Mouse (Mus musculus) frontal cortex, adult 2 months (tissue): ENCODE results near the gene Cyp17a1. TPM values are rescaled to one million over a fixed set of nuclear protein-coding genes. Genes with fewer than 3 reads are reported as not detected.

Experiments used
- DNase-seq, 2 experiments: peaks; one replicate each; pipeline ENCODE4 v3.0.0; 2022; ENCODE audit warnings: low spot score in 1 of 2; ENCODE audit errors: extremely low spot score in 1 of 2
- polyA plus RNA-seq: library from polyadenylated mRNA; depleted of rRNA; stranded (reverse); fragments of >200 nt; gene quantifications from 2 replicates; pipeline ENCODE4 v1.2.3, GENCODE M21; 2012; rRNA removed

Cyp17a1 gene
- 0.78 TPM in 1 of 2 replicates, not detected in the other for polyA plus RNA-seq

DNA sequence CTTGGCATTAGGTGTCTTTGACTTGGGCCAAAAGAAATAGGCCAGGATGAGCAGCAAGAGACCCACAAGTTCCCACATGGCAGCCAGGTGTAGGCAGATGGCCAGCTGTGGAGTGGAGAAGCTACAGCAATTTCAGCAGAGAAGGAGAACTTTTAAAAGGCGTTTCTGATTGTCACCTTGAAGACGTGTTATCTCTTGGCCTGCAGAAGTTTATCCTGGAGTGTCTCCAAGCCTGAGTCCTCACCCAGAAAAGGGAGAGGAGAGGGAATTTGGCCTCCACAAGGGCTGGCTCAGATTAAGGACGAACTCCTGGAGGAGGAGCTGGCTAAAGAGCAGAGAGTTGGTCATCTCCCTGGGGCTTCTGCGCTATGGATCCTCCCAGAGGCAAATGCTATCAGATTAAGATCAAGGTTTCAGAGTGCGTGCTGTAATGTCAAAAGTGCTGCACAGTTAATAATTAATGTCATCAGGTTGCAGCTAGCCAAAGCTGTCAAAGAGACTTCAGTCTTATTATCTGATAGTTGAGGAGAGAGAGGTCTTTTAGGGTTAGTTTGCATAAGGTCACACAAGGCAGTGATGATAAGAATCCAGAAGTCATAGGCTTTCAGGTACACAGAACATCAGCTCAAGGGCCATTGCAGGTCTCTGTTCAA, at the start of gene Cyp17a1:
TSS of gene Cyp17a1 (minus strand) at position 407 of the 653 bp plus-strand sequence.
- DNase-seq, result no peak

DNA sequence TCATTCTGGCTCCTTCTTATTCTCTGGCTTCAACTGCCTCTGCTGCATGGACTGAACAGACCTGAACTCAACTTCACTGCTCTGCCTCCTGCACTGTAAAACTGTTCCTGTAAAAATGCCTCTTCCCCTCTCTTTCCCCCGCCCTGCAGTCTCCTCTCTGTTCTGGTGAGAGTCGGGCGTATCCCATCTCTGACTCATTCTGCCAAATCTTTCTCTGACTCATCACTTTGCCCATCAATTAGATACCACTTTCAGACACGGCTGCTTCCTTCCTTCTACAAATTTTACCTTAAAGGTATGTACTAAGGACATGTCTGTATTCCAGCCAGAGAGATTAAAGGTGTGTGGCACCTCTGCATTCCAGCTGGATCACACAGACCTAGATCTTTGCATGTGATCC, 45.2 kb upstream of the Cyp17a1 start:
- DNase-seq, result no peak

DNA sequence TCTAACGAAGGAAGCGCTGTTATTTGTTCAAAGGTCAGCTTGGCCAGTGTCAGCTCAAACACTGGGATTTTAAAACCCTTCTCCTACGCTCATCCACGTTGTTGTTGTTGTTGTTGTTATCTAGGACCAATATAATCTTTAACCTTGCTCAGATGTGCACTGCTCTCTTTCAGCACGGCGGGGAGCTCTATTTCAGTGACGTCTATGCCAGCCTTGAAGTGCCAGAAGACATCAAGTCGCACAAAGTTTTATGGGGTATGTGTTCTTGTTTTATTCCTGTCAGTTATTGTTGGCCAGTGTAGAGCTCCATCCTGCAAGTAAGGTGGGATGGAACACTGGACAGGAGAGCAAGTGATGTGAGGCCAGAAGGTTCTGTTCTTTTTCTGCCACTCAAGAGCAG, 42.0 kb upstream of the Cyp17a1 start:
- no peak for DNase-seq

DNA sequence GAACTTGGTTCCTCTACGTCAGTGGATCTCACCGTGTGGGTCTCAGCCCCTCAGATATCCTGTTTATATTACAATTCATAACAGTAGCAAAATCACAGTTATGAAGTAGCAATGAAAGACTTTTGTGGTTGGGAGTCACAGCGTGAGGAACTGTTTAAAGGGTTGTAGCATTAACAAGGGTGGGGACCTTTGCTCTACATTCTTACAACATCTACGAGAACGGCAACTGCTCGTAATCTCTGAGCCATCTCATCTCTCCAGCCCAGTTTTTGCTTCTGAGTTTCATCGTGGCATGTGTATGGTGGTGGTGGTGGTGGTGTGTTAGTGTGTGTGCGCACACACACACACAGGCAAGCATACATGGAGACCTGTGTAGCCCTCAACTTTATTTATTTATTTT, 41.3 kb upstream of the Cyp17a1 start:
- no peak for DNase-seq

DNA sequence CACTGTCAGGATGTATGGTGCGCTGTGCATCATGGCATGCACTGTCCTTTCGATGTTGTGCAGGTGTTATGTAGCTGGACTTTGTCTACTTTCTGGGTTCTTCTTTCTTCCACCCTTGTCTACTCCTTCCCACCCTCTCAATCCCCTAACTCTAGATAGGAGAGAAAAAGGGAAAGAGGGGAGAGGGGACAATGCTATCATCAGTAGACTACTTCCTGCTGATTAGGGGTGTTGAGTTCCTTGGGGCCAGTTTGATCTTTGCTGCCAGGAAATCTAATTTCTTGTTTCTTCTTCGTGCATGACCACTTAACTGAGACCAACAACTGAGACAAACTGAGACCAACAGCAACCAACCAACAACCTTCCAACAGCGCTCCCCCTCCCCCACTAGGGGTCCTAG, 37.6 kb upstream of the Cyp17a1 start:
- no peak for DNase-seq

DNA sequence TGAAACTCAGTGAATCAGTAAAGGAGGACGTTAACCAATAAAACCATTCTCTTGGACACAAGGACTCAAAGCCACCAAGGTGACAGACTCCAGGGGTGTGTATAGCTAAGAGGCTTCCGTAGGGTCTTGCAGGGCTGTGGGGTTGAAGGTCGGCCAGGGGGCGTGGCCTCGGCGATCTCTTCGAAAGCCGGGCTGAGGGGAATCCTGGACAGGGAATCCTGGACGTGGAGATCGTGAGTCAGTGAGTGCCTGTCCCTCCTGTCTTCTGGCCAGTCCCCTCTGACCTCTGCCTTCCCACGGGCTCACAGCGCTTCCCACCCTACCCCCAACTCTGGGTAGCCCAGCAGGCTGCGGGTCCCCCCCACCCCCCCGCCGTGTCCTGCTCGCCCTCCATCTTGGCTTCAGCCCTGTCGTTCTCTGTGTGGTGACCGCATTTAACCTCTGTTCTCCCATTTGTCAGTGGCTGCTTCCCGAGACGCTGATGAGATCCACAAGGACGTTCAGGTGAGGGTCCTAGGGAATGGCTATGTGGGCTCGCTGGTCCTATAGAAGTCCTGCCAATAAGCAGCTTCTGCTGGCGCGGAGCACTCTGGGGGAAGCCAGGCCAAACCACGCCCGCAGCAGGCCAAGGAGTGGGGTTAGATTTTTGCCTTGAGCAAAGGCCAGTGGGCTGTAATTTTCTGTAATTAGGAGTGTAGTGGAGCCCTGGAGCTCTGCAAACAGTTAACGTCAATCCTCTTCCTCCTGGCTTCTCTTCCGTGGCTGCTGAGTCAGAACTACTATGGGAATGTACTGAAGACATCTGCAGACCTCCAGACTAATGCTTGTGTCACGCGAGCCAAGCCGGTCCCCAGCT, 34.6 kb upstream of the Cyp17a1 start, which contains the start of gene As3mt:
TSS of gene As3mt (plus strand) at position 163 of the 856 bp plus-strand sequence.
- peak in 1 of 2 experiments; percentile 47 for DNase-seq

DNA sequence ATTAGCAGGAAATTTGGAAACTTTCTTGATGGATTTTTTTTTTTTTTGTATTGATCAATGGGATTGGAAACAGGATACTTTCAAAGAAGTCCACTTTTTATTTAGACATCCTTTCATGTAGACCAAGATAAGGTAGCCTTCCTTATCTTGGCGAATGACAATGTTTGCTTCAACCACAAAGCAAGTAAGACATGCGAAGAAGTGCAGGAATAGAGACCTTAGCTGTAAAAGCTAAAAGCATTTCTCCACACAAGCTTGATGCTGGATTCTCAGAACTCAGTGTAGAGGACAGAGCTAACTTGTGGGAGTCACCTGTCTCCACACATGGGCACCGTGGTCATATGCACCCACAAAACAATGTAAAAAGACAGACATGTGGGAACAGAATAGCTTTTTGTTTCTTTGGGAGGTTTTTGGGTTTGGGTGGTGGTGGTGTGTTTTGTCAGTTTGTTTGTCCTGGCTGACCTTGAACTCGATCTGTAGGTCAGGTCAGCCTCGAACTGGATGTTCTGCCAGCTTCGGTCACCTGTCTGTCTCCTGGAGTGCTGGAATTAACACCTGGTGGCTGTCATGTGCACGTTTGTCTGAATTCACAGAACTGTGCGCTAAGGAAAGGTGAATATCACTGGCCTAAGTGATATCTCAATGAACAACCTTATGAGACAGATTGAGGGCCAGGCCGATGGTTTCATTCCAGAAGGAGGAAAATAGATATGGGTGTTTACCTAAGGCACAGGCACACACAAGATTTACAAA, 33.7 kb upstream of the Cyp17a1 start:
- DNase-seq, result no peak

DNA sequence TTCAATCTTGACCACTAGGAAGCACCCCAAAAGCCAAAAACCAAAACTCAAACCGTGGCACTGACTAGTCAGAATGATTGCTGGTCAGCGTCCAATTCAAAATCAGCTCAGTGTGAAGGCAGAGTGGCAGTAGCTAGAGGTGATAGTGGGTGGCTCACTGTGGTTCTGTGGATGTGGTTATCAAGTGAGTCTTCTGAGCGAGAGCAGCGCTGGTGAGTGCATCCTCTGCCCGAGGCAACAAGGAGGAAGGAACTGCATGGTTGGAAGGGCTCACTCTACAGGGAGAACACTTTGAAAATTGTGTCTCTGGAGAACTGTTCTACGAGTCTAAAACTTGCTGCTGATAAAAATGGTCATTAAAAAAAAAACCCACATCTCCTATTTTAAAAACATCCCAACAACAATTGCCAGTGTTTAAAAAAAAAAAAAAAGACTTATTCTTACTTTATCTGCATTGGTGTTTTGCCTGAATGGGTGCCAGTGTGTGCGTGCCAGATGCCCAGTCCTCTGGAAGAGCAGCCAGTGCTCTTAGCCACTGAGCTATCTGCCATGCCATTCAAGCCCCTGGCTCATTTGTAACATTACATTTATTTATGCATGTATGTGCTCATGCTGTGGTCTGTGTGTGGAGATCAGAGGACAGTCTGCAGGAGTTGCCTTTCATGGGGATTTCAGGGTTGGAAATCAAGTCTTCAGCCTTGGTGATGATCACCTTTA, 33.0 kb upstream of the Cyp17a1 start:
- no peak for DNase-seq

DNA sequence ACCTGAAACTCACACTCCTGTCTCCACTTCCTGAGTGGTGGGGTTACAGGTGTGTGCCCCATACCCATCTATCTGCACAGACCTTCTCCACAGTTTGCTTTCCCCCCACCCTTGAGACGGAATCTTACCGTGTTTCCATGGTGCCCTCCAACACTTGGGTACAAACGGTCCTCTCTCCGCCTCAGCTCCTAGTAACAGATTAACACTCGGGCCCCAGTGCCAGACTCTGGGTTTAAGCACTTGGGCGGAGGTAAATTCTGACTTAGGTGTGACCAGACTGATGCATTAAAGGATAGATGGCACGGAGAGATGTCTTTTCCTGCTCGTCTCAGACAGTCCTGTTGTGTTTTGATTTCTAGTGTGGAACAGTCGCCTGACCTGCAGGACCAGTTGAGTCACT, 28.2 kb upstream of the Cyp17a1 start:
- DNase-seq, result no peak

DNA sequence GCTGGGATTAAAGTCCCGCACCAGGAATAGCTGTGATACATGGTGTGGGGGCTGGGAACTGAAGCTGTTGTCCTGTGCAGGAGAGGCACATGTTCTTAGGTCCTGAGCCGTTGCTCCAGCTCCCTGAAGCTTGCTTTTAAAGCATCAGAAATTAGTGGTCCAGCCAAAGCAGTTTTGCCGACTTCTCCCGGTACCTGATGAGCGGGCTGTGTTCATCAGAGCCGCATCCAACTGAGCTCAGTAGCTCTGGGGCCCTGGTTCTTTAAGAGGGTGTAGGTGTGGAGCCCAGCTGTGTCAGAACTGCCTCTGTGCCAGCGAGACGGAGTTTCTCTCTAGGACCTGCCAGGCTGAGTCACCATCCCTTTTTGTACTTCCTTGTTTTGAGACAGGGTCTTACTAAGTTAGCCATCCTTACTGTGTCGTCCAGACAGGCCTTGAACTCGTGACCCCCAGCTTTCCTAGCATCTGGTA, 26.1 kb upstream of the Cyp17a1 start:
- peak in 1 of 2 experiments; percentile 53 for DNase-seq

DNA sequence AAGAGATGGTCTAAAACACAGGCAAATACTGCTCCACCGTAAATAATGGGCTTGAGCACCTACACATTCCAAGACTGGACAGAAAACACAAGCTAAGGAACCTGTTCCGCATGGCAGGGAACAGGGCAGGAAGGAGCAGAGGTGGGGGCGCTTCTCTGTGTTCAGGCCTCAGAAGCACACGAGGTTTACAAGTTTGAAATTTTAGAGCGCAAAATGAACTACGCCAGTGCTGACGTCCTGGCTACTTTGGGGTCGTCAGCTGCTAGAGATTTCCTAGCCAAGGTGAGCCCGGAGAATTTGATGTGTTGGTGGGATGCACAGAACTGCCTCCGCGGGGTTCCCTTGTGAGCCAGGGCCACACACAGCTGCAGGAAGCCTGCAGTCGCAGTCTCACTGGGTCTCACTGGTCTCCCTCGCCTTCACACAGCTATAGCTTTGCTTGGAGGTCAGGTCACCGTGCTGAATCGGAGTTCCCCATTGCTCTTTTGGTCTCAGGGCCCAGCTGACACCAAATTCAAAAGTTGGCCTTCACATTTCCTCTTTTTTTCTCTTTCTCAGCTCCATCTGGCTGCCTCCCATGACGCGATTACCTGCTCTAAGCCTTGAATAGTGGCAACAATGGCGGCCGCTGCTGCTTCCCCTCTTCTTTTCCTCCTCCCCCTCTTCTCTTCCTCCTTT, 25.0 kb upstream of the Cyp17a1 start:
- DNase-seq, result no peak

DNA sequence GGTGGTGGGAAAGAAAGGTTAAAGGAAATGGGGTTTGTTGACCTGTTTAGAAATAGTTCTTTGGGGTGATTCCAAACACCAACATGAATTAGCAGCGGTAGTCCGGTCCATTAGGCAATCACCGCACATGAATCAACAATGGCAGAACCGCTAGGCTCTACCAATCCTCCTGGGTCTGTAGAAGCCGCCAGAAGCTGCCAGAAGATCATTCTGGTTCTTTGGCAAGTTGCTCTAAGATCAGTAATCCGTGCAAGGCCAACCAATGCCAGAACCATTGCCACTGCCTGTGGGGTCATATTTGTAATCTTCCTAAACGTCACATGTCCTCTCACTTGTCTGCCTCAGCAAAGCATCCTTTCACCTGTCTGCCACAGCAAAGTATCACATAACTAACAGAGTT, 24.0 kb upstream of the Cyp17a1 start:
- no peak for DNase-seq

DNA sequence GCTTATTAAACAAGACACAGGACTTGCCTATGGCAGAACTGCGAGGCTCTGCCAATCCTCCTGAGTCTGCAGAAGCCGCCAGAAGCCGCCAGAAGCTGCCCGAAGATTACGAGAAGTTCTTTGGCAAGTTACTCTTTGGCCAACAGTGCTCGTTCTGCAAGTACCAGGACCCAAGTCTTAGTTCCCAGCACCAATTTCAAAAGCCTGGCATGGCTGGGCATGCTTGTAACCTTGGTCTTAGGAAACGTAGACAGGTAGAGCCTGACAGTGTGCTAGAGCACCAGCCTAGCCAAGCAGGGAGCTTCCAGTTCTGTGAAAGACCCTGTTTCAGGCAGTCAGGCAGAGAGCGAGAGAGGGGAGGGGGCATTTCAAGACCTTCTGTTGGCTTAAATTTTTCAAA, 23.5 kb upstream of the Cyp17a1 start:
- no peak for DNase-seq

DNA sequence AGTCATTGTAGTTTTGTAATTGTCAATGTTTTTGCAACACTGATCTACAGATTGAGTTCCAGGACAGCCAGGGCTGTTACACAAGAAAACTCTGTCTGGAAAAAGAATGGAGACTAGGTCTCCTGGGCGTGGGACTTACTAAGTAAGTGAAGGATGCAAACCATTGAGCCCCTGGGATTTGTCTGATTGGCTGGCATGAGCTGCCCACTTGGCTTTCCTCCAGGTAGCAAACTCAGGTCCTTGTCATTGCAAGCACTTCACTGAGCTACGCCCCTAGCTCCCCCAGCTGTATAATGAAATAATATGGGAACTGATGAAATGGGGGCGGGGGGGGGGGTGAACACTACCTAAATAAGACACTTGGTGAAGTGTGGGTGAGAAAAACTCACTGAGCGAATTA, 20.2 kb upstream of the Cyp17a1 start:
- DNase-seq, result no peak

DNA sequence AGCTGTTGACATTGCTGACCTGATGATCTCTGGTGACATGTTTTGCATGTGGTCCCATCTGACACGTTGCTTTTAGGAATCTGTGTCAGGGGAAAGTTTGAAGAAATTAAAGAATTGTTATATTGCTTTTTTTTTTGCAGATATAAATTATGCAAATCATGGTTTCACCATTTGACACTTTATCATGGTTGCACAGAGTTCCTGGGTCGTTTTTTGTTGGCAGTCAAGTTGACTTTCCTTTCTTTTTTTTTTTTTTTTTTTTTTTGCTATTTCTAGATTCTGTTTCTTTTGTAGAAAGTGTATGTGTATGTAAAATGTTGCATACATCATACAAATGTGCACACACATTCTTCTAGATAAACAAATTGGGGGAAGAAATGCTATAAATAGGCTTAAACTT, 18.1 kb upstream of the Cyp17a1 start:
- no peak for DNase-seq

DNA sequence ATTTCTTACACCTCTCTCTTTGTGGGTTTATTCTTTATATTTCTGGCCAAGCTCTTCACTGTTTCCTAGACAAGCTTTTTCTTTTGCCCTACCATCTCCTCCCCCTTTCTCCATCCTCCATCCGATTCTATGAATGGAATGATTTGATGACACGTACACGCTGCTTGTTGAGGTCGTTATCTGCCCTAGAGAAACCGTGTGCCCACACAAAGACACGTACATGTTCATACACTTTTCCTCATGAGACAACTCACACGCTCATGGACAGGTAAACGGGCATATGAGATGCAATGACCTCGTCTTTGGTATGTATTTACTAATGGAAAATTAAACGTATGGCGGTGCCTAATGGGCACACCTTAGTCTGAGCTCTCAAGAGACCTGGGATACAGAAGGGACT, 17.4 kb upstream of the Cyp17a1 start:
- no peak for DNase-seq

DNA sequence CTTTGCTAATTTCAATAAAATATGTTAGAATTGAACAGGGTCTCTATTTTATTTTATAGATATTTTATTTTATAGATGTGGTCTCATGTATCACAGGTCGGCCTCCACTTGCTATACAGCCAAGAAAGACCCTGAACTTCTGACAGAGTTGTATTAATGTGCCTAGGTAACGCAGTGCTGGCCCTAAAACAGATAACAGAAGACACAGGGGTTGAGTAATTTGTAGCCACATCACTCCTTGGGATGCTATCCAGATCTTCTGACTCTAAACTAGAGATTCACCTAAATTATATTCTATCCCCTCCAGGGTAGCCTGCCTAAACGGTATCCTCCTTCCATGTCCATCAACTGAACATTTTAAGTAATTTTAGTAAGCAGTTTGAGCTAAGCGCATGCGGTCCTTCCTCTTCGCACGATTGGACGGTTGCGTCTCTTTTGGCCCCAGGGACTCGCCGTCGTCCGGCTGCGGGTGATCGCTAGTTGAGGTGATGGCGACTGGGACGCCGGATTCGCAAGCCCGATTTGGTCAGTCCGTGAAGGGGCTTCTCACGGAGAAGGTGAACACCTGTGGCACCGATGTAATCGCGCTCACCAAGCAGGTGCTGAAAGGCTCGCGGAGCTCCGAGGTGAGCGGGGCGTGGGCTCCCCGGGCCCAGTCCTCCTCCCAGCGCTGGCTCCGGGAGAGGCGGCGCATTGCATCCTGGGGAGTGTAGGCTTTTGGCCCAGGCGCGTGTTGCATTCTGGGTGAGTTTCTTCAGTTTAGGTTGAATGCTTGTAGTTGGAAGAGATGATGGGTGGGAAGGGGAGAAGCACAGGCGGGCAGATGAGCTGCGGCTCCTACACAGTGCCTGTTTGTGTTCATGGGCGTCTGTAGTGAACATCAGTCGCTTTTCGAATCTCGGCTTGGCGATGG, 16.7 kb upstream of the Cyp17a1 start, which contains the start of gene Borcs7:
TSS of gene Borcs7 (plus strand) at position 447 of the 913 bp plus-strand sequence.
- DNase-seq, result peak; percentile 83 to 95

DNA sequence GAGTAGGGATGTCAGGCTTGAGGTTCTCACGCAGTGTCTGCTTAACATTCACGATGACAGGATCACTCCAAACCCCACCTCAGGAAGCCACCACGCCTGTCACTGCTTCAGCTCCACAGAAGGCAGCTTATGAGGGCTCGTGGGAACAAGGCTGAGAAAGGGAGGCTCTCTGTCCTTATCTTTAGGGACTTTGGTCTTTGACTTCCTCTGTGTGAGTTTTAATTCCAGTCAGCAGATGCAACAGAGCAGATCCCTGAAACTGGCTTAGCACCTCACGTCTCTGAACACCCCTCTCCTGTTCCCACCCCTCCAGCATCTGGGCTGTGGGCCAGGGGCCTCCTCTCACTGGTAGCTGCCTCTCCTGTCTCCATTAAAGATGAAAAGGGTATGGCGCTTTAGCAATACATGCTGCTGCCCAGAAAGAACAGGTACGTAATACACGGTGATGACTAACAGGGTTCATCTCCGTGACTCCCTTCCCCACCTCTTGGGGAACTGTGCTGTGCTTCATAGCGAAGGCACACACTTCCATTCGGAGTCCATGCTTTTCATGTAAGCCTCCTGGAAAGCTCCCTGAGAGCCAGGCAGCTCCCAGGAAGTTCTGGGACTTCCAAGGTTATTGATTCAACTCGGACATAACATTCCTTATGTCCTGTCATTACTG, 6.9 kb upstream of the Cyp17a1 start:
- DNase-seq, result no peak
